Mouse (Mus musculus) neural tube, embryonic 13.5 days (tissue): ENCODE data around the gene Gdf1. TPM values are rescaled to one million over a fixed set of nuclear protein-coding genes. Genes with fewer than 3 reads are reported as not detected.
A peak's percentile ranks its signal among the peaks of the same experiment; 100 is the strongest.

Experiments used
- ATAC-seq: fragments of 200-750 bp; cut with Nextera tagmentation; 2 replicates; pipeline ENCODE4 v1.8.0; 2017; ENCODE audit warnings: low read depth, mild to moderate bottlenecking, moderate TSS enrichment, moderate library complexity
- H3K27ac ChIP-seq: fragments of 300-500 bp; sonication (generic); replicated peaks from 2 replicates; pipeline ENCODE4 v1.5.1; 2015; ENCODE audit warnings: moderate library complexity, mild to moderate bottlenecking, inconsistent platforms
- H3K27me3 ChIP-seq: fragments of 300-500 bp; sonication (generic); 2 replicates; pipeline ENCODE4 v1.6.1; 2015; ENCODE audit warnings: mild to moderate bottlenecking, inconsistent platforms
- H3K36me3 ChIP-seq: fragments of 300-500 bp; sonication (generic); 2 replicates; pipeline ENCODE4 v1.6.1; 2015; ENCODE audit warnings: mild to moderate bottlenecking, inconsistent platforms
- H3K4me1 ChIP-seq: fragments of 300-500 bp; sonication (generic); replicated peaks from 2 replicates; pipeline ENCODE4 v1.6.1; 2015; ENCODE audit warnings: inconsistent platforms
- H3K4me2 ChIP-seq: fragments of 300-500 bp; sonication (generic); 2 replicates; pipeline ENCODE4 v1.6.1; 2015; ENCODE audit warnings: inconsistent platforms, mild to moderate bottlenecking, moderate library complexity
- H3K4me3 ChIP-seq: fragments of 300-500 bp; sonication (generic); 2 replicates; pipeline ENCODE4 v1.5.1; 2015; ENCODE audit warnings: mild to moderate bottlenecking, inconsistent platforms
- H3K9ac ChIP-seq: fragments of 300-500 bp; sonication (generic); 2 replicates; pipeline ENCODE4 v1.6.1; 2015; ENCODE audit warnings: moderate library complexity, mild to moderate bottlenecking, inconsistent platforms
- H3K9me3 ChIP-seq: fragments of 300-500 bp; sonication (generic); 2 replicates; pipeline ENCODE4 v1.6.1; 2016; ENCODE audit warnings: inconsistent platforms
- WGBS: fragments of 180-500 bp; shearing (Covaris S2); methylation state at CpG from one replicate; pipeline ENCODE4 v1.1.7; 2015; 5-methylcytosine and 5-hydroxymethylcytosine counted together
- polyA plus RNA-seq: library from polyadenylated mRNA; unstranded; fragments of >200 nt; fragmentation: Nextera tagmentation; extraction: Ambion mirVana; gene quantifications from 2 replicates; pipeline ENCODE4 v1.2.1, GENCODE M21; 2015

Gene Gdf1
- polyA plus RNA-seq, 1 experiment from 2014 or later = 3.3 TPM

DNA sequence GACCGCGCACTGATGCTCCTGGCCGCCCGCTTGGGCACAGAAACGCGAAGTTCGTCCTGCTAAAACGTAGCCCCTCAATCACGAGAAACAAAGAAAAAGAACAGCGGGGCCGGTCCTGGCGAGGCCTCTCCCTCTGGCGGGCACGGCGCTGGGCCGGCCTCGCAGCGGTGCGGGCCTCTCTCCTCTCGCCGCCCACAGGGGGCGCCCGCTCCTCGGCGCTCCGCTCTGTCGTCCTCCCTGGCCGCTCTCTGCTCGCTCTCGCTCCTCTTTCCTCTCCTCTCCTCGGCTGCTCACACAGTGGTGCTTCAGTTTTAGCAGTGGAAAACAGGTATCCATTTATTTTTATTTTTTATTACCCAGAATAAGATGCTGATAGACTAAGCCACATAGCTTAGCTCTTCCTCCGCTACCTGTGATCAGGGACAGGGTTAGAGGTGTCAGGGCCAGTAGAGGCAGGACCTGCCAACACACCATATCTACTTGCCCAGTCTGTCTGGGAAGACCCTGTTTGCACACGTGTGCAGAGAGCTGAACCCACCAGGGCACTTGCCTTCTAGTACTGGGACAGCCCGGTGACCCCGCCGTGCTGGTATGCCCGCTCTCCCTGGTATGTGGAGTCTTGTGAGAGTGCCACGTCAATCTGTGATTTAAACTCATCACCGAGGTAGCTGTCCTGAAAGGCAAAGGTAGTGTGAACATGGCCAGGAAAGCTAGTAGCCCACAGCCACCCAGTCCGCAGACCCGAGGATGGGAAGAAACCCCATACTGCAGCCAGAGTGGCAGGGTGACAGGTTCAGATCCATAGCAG lies 2.7 kb downstream of the Gdf1 start:
- H3K4me2 ChIP-seq = 0 out of 2 replicates have a peak overlapping the region, but pooled peaks have one; percentile 17
- H3K36me3 ChIP-seq = peaks cover 96% of the 10 kb centered on the region
- WGBS = 23% methylated on average over 40 of the region's 41 CpGs
- ATAC-seq = peak; percentile 72
- peaks cover 10% of the 10 kb centered on the region for H3K27me3 ChIP-seq
- no peaks in the 10 kb centered on the region for H3K9me3 ChIP-seq
- H3K9ac ChIP-seq = 0 out of 2 replicates have a peak overlapping the region, but pooled peaks have one; percentile 50
- no peak overlapping the region for H3K4me3 ChIP-seq
- peaks cover 33% of the 10 kb centered on the region for H3K4me1 ChIP-seq
- H3K27ac ChIP-seq = peak overlapping the region; percentile 46; the same call in 1 of the 2 replicates

DNA sequence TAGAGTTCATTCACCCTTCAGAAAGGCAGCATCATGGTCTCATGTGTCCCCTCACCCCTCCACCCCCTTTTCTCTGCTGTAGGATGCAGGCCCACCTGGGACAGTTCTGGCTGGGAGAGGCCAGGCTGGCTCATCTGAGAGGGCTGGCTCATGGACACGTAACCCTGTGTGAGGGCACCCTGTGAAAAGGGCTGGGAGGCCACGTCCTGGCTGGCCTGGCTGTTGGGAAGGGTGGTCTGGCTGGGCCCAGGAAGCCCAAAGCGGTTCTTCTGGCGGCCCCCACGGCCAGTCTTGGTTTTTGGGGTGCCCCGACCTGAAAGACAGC lies 3.2 kb downstream of the Gdf1 start:
- no peak for ATAC-seq
- WGBS = 94% methylated on average over 6 of the region's 6 CpGs

DNA sequence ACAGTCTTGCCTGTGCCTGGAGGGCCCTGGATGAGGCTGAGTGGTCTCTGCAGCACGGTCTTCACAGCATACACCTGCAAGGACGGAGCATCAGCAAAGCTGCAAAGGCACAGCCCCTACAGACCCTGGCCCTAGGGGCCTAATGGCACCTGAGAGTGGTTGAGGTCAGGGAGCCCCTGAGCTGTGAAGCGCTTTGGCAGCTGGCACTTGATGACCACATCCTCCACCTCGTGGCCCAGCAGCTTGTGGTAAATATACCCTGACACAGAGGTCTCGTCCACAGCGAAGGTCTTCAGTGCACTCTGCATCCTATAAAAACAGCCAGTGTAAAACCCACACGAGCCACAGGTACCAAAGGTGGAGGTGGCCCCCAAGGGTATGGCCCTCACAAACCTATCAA lies 9.3 kb downstream of the Gdf1 start:
- no peak overlapping the region for H3K4me2 ChIP-seq
- 96% methylated on average over 7 of the region's 7 CpGs for WGBS
- no peak overlapping the region for H3K9ac ChIP-seq
- no peaks in the 10 kb centered on the region for H3K27me3 ChIP-seq
- H3K36me3 ChIP-seq = peaks cover 99% of the 10 kb centered on the region
- no peaks in the 10 kb centered on the region for H3K9me3 ChIP-seq
- no peak overlapping the region for H3K4me3 ChIP-seq
- H3K4me1 ChIP-seq = no peaks in the 10 kb centered on the region
- H3K27ac ChIP-seq = no peak overlapping the region
- ATAC-seq = no peak

More for the DNA sequence above, 3.2 kb downstream of the Gdf1 start:
- Histone ChIP-seq H3K4me3 (no peak overlapping the region), H3K9ac (no peak overlapping the region), H3K36me3 (peaks cover 96% of the 10 kb centered on the region), H3K27me3 (peaks cover 10% of the 10 kb centered on the region), H3K9me3 (no peaks in the 10 kb centered on the region), H3K27ac (no peak overlapping the region), H3K4me2 (no peak overlapping the region), H3K4me1 (peaks cover 33% of the 10 kb centered on the region)

DNA sequence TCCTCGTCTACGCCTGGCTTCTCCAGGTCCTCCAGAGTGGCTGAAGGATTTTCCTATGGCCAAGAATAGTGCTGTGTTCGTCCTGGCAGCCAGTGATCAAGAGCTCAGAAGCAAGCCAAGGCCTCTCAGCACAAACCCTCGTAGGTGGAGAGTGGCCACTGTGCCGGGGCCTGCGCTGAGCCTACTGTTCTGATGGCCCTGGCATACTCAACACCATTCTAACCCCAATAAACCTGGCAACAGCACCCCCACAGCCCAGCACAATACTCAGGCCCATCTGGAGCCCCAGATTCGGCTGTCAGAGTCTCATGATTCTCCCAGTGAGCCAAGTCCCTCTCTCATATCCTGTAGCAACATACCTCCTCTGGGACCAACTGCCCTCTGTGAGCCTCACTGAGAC lies 11.0 kb downstream of the Gdf1 start:
- H3K27ac ChIP-seq = no peak overlapping the region
- ATAC-seq = no peak
- peaks cover 84% of the 10 kb centered on the region for H3K36me3 ChIP-seq
- H3K9ac ChIP-seq = no peak overlapping the region
- no peak overlapping the region for H3K4me2 ChIP-seq
- WGBS = 90% methylated on average over 7 of the region's 7 CpGs
- H3K4me3 ChIP-seq = no peak overlapping the region
- H3K4me1 ChIP-seq = no peaks in the 10 kb centered on the region
- no peaks in the 10 kb centered on the region for H3K27me3 ChIP-seq
- no peaks in the 10 kb centered on the region for H3K9me3 ChIP-seq

DNA sequence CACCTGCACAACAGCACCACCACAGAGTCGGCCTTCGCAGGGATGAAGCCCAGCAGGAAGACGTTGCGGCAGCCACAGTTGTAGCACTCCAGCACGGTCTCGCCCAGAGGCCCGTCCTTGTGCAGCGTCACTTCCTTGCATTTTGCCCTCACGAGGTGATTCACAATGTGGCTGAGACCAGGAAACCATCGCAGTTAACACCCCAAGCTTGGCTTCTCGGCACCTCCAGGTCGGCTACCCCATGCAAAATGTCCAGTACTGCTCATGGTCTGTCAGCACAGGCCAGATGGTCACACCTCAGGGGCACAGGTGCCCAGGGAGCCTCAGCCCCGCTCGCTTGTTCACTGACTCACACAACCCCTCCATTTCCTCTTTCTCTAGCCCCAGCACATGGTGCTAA lies 12.4 kb downstream of the Gdf1 start:
- H3K4me2 ChIP-seq = no peak overlapping the region
- no peak overlapping the region for H3K4me3 ChIP-seq
- H3K9ac ChIP-seq = peak overlapping the region; percentile 31; the same call in 1 of the 2 replicates
- no peak overlapping the region for H3K27ac ChIP-seq
- no peaks in the 10 kb centered on the region for H3K27me3 ChIP-seq
- WGBS = 94% methylated on average over 14 of the region's 14 CpGs
- H3K9me3 ChIP-seq = no peaks in the 10 kb centered on the region
- no peak for ATAC-seq
- H3K4me1 ChIP-seq = no peaks in the 10 kb centered on the region
- H3K36me3 ChIP-seq = peaks cover 71% of the 10 kb centered on the region

DNA sequence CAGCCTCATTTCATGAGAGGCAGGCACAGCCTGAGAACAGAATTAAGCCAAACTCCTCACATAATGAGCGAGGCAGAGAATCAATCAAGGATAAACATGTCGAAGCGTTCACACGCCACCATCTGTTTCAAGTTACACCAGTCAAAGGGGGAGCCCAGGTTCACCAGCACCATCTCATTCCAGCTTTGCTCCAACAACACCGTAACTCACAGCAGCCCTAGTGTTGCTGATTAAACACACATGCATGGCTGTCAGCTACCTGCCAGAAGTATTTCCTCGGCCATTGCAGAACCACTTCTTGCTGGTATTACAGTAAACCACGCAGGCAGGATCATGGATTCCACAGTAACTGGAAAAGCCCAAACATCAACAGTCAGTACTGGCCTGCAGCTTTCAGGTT lies 13.5 kb downstream of the Gdf1 start:
- no peaks in the 10 kb centered on the region for H3K27me3 ChIP-seq
- 75% methylated on average over 7 of the region's 7 CpGs for WGBS
- H3K9ac ChIP-seq = peak overlapping the region; percentile 5; the same call in 1 of the 2 replicates
- no peak overlapping the region for H3K4me2 ChIP-seq
- no peak overlapping the region for H3K27ac ChIP-seq
- peaks cover 60% of the 10 kb centered on the region for H3K36me3 ChIP-seq
- no peak for ATAC-seq
- H3K4me3 ChIP-seq = no peak overlapping the region
- H3K9me3 ChIP-seq = no peaks in the 10 kb centered on the region
- H3K4me1 ChIP-seq = peaks cover 5% of the 10 kb centered on the region

DNA sequence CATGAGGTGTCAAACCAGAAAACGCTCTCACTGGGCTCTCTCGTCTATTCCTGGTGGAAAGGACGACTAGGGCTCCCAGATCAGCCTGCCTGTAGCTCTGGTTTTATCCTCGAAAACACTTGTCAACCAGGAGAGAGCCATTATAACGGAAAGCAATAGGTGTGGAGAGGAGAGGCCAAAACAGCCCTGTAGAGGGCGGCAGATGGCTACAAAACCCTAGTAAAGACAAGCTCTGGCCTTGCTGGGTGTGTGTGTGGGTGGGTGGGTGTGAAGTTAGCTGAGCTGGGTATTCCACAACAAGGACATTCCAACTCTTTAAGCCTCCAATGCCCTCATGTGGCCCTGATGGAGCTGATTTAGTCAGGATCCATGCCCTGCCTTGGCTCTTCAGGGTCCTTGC lies 14.1 kb downstream of the Gdf1 start:
- Histone ChIP-seq H3K9me3 (no peaks in the 10 kb centered on the region), H3K36me3 (peaks cover 60% of the 10 kb centered on the region), H3K4me3 (no peak overlapping the region), H3K4me1 (peaks cover 11% of the 10 kb centered on the region), H3K9ac (peak overlapping the region; percentile 5; the same call in 1 of the 2 replicates), H3K4me2 (no peak overlapping the region), H3K27me3 (no peaks in the 10 kb centered on the region), H3K27ac (no peak overlapping the region)
- ATAC-seq = peak; percentile 52; the same call in 1 of the 2 replicates
- 67% methylated on average over 6 of the region's 6 CpGs for WGBS

DNA sequence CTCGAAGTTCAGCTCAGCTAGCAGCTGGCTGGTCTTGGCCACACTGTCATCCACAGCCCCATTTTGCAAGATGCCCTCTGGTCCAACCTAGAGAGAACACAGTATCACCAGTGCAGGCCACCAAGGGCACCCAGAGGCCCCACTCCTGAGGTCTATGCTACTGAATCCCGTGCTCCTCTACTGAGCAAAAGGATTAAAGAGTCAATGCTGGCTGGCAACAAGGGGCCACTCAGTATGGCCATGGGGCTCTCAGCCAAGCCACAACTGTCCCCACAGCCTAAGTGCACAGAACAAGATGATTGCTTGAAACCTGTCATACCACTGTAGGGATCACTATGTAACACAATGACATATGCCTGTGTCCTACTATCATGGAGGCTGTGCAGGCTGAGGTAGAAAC lies 14.7 kb downstream of the Gdf1 start:
- peaks cover 60% of the 10 kb centered on the region for H3K36me3 ChIP-seq
- H3K4me3 ChIP-seq = no peak overlapping the region
- H3K27ac ChIP-seq = no peak overlapping the region
- WGBS = 94% methylated on average over 2 of the region's 2 CpGs
- H3K27me3 ChIP-seq = no peaks in the 10 kb centered on the region
- H3K4me2 ChIP-seq = no peak overlapping the region
- no peak for ATAC-seq
- H3K9me3 ChIP-seq = no peaks in the 10 kb centered on the region
- H3K9ac ChIP-seq = 0 out of 2 replicates have a peak overlapping the region, but pooled peaks have one; percentile 12
- H3K4me1 ChIP-seq = peaks cover 17% of the 10 kb centered on the region

DNA sequence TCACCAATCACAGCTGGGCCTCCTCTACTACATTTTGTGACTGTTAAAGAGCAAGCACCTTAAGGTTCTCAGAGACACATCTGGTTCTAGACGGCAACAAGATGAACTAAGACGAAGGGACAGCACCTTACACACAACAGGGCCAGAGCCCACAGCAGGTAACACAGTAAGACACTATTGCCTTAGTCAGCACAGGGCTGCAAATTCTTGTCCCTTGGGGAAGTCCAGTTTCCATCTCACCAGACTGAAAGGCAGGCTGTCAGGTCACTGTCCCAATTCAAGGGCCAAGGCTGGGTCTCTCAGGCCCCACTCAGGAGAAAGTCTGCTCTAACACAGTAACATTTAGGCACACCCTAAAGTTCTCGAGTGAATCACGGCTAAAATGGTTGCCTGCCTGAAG lies 17.8 kb downstream of the Gdf1 start:
- H3K27ac ChIP-seq = no peak overlapping the region
- whole genome bisulfite sequencing = 95% methylated on average over 4 of the region's 4 CpGs

DNA sequence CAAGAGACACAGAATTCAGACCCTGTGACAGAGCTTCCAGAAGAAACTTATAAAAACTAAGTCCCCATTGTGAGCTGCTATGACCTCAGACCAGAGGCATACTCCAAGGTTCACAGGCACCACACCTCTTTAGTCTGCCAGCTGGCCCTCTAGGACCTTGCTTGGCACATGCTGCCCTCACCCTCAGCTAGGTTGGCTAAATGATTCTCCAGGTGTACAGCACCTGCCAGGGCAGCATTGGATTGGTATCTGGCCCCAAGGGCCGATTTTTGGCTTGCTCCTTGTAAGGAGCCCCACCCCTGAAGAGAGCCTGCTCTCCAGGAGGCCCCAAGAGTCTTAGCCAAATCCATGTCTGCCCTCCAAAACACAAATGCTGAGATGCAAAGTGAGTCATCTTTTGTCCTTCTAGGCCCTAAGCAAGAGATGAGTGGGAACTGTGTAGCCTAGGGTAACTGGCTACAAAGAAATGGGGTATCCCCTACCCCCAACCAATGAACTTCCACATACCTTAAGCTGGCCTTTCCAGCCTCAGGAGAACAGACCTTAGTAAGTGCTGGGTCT lies 18.3 kb downstream of the Gdf1 start:
- ATAC-seq = no peak
- Histone ChIP-seq H3K4me3 (no peak overlapping the region), H3K36me3 (peaks cover 25% of the 10 kb centered on the region), H3K4me1 (peaks cover 49% of the 10 kb centered on the region), H3K4me2 (no peak overlapping the region), H3K27me3 (no peaks in the 10 kb centered on the region), H3K27ac (no peak overlapping the region), H3K9ac (no peak overlapping the region), H3K9me3 (no peaks in the 10 kb centered on the region)
- WGBS = 79% methylated on average over 1 of the region's 1 CpGs

More for the DNA sequence above, 17.8 kb downstream of the Gdf1 start:
- H3K4me2 ChIP-seq = no peak overlapping the region
- peaks cover 30% of the 10 kb centered on the region for H3K36me3 ChIP-seq
- H3K9ac ChIP-seq = no peak overlapping the region
- H3K27me3 ChIP-seq = no peaks in the 10 kb centered on the region
- no peak overlapping the region for H3K4me3 ChIP-seq
- ATAC-seq = no peak
- peaks cover 48% of the 10 kb centered on the region for H3K4me1 ChIP-seq
- H3K9me3 ChIP-seq = no peaks in the 10 kb centered on the region

DNA sequence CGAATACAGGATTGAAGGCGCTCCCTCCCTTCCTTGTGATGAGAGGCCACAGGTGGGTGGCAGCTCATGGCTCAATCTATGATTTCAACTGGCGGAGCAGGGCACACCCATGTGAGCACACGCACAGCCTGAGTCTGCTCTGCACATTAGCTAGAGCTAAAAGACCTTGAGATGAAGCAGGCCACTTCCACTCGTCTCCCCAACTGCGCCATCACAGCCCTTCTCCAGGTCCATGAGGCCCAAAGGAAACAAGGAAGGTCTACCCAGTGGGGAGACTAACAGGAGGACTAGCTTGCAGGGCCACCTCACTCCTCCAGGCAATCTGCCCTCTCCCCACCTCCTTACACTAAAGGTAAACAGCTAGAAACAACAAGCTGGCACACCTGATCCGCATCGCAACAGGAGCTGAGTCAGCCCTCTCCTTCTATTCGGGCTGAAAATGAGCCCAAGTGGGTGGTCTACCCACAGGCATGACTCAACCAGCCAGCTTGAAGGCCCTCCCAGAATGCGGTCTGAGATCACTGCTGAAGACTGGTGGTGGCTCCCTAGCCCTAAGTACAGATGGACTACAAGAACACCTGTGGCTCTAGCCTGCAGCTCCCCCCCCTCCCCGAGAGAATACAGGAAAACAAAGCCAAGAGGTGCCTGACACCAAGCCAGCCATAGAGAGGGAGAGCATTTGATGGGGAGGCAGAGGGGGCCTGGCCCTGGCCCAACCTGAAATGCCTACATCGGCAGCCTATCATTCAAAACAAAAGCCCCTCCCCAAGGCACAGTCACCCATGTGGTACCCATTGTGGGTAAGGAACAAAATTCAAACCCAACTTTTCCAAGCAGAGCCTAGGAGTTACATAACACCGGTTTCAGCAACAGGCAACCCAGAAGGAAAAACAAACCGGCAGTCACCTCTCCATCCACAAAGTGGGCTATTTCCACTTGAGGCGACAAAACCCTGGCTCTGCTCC lies 21.7 kb downstream of the Gdf1 start:
- Histone ChIP-seq H3K9me3 (no peaks in the 10 kb centered on the region), H3K4me1 (peaks cover 58% of the 10 kb centered on the region), H3K4me2 (peak overlapping the region; percentile 100), H3K27ac (no peak overlapping the region), H3K27me3 (no peaks in the 10 kb centered on the region), H3K4me3 (peak overlapping the region; percentile 100), H3K9ac (peak overlapping the region; percentile 98), H3K36me3 (peaks cover 13% of the 10 kb centered on the region)
- WGBS = 57% methylated on average over 15 of the region's 15 CpGs
- no peak for ATAC-seq

DNA sequence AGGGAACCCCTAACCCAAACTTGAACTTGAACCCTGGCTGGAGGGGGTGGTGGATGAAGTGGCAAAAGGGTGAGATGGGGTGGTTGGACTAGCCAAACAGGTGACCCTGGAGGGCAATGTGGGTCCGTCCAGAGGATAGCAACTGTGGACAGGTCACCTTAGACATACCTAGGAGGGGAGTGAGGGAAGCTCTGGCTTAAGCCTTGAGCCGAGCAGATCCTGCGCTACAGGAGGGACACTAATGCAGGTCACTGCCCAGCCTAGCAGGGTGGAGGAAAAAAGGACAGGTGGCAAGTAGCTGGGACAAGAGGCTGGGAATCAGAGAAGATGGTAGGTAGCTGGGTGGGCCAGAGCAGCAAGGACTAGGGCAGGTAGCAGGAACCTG lies 22.4 kb downstream of the Gdf1 start:
- peak overlapping the region; percentile 100 for H3K4me3 ChIP-seq
- peaks cover 13% of the 10 kb centered on the region for H3K36me3 ChIP-seq
- WGBS = 32% methylated on average over 3 of the region's 3 CpGs
- H3K9ac ChIP-seq = peak overlapping the region; percentile 98
- H3K9me3 ChIP-seq = no peaks in the 10 kb centered on the region
- peak overlapping the region; percentile 100 for H3K4me2 ChIP-seq
- peaks cover 58% of the 10 kb centered on the region for H3K4me1 ChIP-seq
- no peak for ATAC-seq
- H3K27ac ChIP-seq = no peak overlapping the region
- no peaks in the 10 kb centered on the region for H3K27me3 ChIP-seq
